Mouse (Mus musculus) kidney, adult 2 months (tissue): ENCODE data around the gene Ttc25.

Experiments used
- CTCF ChIP-seq: fragments of 200-500 bp; conservative IDR thresholded peaks from 2 replicates; pipeline ENCODE4 v1.5.1; 2011; ENCODE audit warnings: low read depth, mild to moderate bottlenecking, control low read depth, low read length, moderate library complexity, mixed read lengths; ENCODE audit not compliant: insufficient read depth, insufficient read length
- POLR2A ChIP-seq: fragments of 200-500 bp; IDR thresholded peaks from one replicate; pipeline ENCODE4 v1.6.1; 2011; ENCODE audit warnings: low read depth, low read length, control low read depth

DNA sequence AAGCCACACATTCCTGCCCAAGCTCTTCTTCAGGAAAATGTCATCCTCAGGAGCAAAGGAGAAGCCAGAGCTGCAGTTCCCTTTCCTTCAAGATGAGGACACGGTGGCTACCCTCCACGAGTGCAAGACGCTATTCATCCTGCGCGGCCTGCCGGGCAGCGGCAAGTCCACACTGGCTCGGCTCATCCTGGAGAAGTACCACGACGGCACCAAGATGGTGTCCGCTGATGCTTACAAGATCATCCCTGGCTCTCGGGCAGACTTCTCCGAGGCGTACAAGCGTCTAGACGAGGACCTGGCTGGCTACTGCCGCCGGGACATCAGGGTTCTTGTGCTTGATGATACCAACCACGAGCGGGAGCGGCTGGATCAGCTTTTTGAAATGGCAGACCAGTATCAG, 30.8 kb downstream of the Ttc25 start:
- TF ChIP-seq CTCF = no peak
- no peak for TF ChIP-seq POLR2A
